Mouse (Mus musculus) heart, adult 2 months (tissue): ENCODE measurements at regions not wholly inside any gene's neighbourhood (a gene's known extent, or its start where the extent isn't known, plus 50 kb on each side); places are given as distances from the start of the nearest gene placed in this dataset.

Experiments
- CTCF ChIP-seq: fragments of 200-600 bp; IDR thresholded peaks from 2 replicates; pipeline ENCODE4 v1.8.1; 2022; ENCODE audit warnings: antibody characterized with exemption, mild to moderate bottlenecking, moderate library complexity
- EP300 ChIP-seq: fragments of 200-500 bp; IDR thresholded peaks from 2 replicates; pipeline ENCODE4 v1.6.1; 2011; ENCODE audit warnings: low read depth, low read length, control low read depth; ENCODE audit not compliant: insufficient read depth

DNA sequence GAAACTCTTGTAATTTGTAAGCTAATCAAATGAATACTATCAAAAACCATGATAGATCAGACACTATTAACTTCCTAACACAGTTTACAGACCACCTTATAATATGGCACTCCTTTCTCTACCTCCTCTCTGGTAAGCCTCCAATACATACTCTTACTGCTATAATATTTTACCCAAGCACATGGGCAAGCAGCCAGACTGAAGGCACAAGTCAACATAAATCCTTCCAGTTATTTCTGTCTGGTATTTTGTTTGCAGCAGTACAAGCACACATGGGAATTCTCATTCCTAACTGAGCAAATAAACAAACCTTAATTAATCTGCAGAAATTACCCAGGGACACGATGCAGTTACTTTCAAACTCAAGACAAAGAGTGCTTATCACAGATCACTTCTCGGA is 210.7 kb upstream of the Zc3h12c start:
- TF ChIP-seq CTCF (no peak), EP300 (no peak)
